Mouse (Mus musculus): Measurements from ENCODE around the gene Commd8.

DNA sequence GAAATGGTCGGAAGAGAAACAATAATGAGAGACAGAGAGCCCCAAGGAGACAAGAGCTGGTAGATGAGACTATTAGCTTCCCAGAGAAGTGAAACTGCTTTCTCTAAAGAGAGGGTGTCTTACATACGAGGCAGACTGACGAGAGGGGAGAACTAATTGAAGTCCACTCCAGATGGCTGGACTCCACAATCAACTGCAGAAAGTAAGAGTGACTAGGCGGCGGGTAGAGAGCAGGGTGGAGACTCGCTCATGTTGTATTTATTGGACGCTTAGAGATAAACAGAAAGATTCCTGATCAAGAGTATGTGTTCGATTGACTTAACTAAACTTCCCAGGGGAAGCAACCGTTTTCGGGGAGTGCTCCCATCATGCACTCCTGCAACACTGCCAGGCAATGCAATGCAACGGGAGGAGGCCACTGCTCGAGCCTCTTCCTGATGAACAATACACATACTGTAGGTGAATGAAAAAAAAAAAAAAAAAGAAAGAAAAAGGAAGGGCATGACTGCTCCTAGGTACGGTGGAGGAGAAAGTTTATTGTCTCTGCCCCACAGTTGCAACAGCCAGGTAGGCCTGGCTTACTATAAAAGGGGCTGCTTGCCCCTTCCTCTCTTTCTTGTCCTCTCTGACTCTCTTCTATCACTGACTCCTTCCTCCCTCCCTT lies 16.6 kb upstream of the Commd8 start:
- no peak for TF ChIP-seq POLR2A (IDR thresholded peaks at IDR 0.05; ENCODE audit: borderline replicate concordance, control insufficient read depth, low read depth, low read length)
- no peak for TF ChIP-seq CTCF (IDR thresholded peaks at IDR 0.05; ENCODE audit: control insufficient read depth, insufficient read depth, low read length)
